Mouse (Mus musculus): ENCODE measurements around the gene Psmd1. TPM values are rescaled to one million over a fixed set of nuclear protein-coding genes. Genes with fewer than 3 reads are reported as not detected.

Psmd1 gene
- polyA plus RNA-seq, 1 experiment from 2014 or later, result 68.1 TPM

DNA sequence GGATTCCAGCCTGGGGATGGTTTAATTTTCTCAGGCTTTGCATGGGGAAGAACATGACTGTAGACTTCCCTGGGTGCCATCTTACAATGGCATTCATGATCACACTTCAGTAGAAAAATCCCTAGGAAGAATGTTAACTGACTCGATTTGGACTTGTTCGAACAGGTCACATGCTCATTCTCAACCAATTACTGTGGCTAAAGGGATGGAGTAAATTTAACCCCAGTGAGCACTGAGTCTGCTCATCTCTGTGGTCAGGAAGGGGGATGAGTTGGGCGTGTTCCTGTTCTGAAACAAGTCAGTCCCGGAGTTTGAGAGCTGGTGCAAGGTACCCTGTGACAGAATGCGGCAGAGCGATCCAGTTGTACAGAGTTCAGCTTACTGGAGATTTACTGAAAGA, 86.7 kb downstream of the Psmd1 start:
- TF ChIP-seq EP300 (IDR thresholded peaks at IDR 0.05; ENCODE audit: low read depth), result no peak
- TF ChIP-seq CTCF (IDR thresholded peaks at IDR 0.05; ENCODE audit: low read depth), result no peak
- Histone ChIP-seq H3K9me3 (ENCODE audit: low read length) (no peaks in the 10 kb centered on the region), H3K4me3 (ENCODE audit: low read depth, low read length) (no peak overlapping the region), H3K4me1 (ENCODE audit: insufficient read depth) (peaks cover 8% of the 10 kb centered on the region), H3K9ac (replicated peaks) (no peak overlapping the region), H3K27me3 (ENCODE audit: insufficient read depth, low read length) (no peaks in the 10 kb centered on the region), H3K27ac (ENCODE audit: low read depth) (no peak overlapping the region), H3K36me3 (replicated peaks; ENCODE audit: insufficient read depth, low read length) (no peaks in the 10 kb centered on the region), H3K4me2 (ENCODE audit: low read depth, low read length) (no peak overlapping the region)
- DNase-seq (no peak), ATAC-seq (no peak)
- WGBS (ENCODE audit: insufficient replicate concordance), result 65% methylated on average over 6 of the region's 6 CpGs

DNA sequence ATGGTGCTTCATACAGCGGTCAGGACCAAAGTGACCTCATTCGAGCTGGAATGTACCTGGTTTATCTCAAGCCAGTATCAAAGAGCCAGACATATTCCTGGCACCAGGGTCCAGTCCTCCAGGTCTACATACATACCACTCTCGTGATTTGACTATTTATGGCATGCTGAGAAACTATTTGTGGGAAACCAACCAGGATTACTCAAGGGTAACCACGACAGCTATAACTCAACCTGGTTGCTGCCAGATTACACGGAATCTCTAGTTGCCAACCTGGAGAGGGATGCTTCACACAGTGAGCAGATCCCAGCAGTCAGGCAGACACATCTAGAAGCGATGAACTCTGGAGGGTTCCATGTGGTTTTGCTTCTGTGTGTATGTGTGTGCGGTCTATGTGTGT, 87.2 kb downstream of the Psmd1 start:
- H3K9ac ChIP-seq (replicated peaks), result no peak overlapping the region
- H3K27ac ChIP-seq (ENCODE audit: low read depth), result no peak overlapping the region
- H3K4me3 ChIP-seq (ENCODE audit: low read depth, low read length), result no peak overlapping the region
- no peak for DNase-seq
- WGBS (ENCODE audit: insufficient replicate concordance), result 76% methylated on average over 7 of the region's 7 CpGs
- no peaks in the 10 kb centered on the region for H3K27me3 ChIP-seq (ENCODE audit: insufficient read depth, low read length)
- peaks cover 8% of the 10 kb centered on the region for H3K4me1 ChIP-seq (ENCODE audit: insufficient read depth)
- H3K36me3 ChIP-seq (replicated peaks; ENCODE audit: insufficient read depth, low read length), result no peaks in the 10 kb centered on the region
- no peak overlapping the region for H3K4me2 ChIP-seq (ENCODE audit: low read depth, low read length)
- ATAC-seq, result no peak
- TF ChIP-seq CTCF (IDR thresholded peaks at IDR 0.05; ENCODE audit: low read depth) (no peak), EP300 (IDR thresholded peaks at IDR 0.05; ENCODE audit: low read depth) (no peak)
- no peaks in the 10 kb centered on the region for H3K9me3 ChIP-seq (ENCODE audit: low read length)

- 60% methylated on average over 1 of the region's 1 CpGs for WGBS (ENCODE audit: insufficient replicate concordance)
- peaks cover 8% of the 10 kb centered on the region for H3K4me1 ChIP-seq (ENCODE audit: insufficient read depth)
- ATAC-seq (no peak), DNase-seq (peak; percentile 38)
- no peak overlapping the region for H3K4me3 ChIP-seq (ENCODE audit: low read depth, low read length)
- TF ChIP-seq CTCF (IDR thresholded peaks at IDR 0.05; ENCODE audit: low read depth) (peak; percentile 67), EP300 (IDR thresholded peaks at IDR 0.05; ENCODE audit: low read depth) (no peak)
- H3K36me3 ChIP-seq (replicated peaks; ENCODE audit: insufficient read depth, low read length), result no peaks in the 10 kb centered on the region
- H3K27ac ChIP-seq (ENCODE audit: low read depth), result no peak overlapping the region
- H3K27me3 ChIP-seq (ENCODE audit: insufficient read depth, low read length), result no peaks in the 10 kb centered on the region
- H3K9ac ChIP-seq (replicated peaks), result no peak overlapping the region
- no peaks in the 10 kb centered on the region for H3K9me3 ChIP-seq (ENCODE audit: low read length)
- H3K4me2 ChIP-seq (ENCODE audit: low read depth, low read length), result no peak overlapping the region
Measured at GRCm38 (mm10) chr1:86152618-86153017, 88.4 kb downstream of the Psmd1 start.

DNA sequence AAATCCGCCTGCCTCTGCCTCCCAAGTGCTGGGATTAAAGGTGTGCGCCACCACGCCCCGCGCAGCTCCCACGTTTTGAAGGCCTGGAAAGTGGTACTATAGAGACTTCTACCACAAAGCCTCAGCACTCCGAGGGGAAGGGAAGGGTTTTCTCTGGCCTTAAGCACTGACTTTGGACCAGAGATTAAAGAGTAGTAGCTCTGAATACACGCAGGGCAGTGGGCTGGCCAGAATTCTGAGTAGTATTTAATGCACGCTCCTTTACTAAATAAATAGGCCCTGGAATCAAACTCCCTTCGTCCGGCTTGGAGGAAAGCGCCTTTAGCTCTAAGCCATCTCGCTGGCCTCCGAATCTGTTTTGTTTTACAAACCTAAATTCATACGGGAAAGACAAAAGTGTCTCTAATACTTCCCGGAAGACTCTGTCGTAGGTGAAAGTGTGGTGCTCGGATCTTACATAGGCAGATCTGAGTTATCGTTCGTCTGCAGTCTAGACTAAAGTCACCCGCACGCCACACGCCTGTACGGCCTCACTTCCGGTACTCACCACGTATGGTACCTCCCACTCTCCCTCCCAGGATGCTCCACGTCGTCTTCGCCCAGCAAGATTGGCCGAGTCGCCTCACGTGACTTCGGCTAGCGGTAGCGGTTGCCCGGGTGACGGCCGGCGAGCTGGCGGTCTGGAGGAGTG, 90.1 kb downstream of the Psmd1 start, which contains the start of gene Armc9:
Armc9 (plus strand) TSS at position 648 of the 691 bp plus-strand sequence.
- H3K27me3 ChIP-seq (ENCODE audit: insufficient read depth, low read length), result no peaks in the 10 kb centered on the region
- H3K27ac ChIP-seq (ENCODE audit: low read depth), result peak within 1 kb of the TSS; percentile 93
- H3K4me1 ChIP-seq (ENCODE audit: insufficient read depth), result peaks cover 8% of the 10 kb centered on the region
- H3K4me3 ChIP-seq (ENCODE audit: low read depth, low read length), result peak within 1 kb of the TSS; percentile 85
- no peak for TF ChIP-seq CTCF (IDR thresholded peaks at IDR 0.05; ENCODE audit: low read depth)
- no peak for TF ChIP-seq EP300 (IDR thresholded peaks at IDR 0.05; ENCODE audit: low read depth)
- WGBS (ENCODE audit: insufficient replicate concordance), result 4% methylated on average over 40 of the region's 40 CpGs
- H3K9ac ChIP-seq (replicated peaks), result peak within 1 kb of the TSS; percentile 70
- DNase-seq, result peak; percentile 96
- H3K4me2 ChIP-seq (ENCODE audit: low read depth, low read length), result peak within 1 kb of the TSS; percentile 98
- H3K9me3 ChIP-seq (ENCODE audit: low read length), result no peaks in the 10 kb centered on the region
- no peaks in the 10 kb centered on the region for H3K36me3 ChIP-seq (replicated peaks; ENCODE audit: insufficient read depth, low read length)
- peak; percentile 100 for ATAC-seq

DNA sequence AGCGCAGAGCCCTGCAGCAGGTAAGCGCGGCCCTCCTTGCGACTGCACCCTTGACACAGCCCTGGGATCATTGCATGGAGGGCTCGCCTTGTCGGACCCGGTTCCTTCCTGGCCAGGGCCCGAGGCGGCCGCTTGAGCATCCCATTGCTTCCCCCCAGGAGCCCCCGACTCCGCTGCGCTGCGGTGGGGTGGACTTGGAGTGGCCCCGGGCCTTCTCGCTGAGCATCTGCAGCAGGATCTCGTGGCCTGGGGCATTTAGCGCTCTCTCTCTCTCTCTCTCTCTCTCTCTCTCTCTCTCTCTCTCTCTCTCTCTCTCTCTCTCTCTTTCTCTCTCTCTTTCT, 90.6 kb downstream of the Psmd1 start:
- Histone ChIP-seq H3K9me3 (ENCODE audit: low read length) (no peaks in the 10 kb centered on the region), H3K4me1 (ENCODE audit: insufficient read depth) (peaks cover 8% of the 10 kb centered on the region), H3K9ac (replicated peaks) (peak overlapping the region; percentile 70), H3K4me2 (ENCODE audit: low read depth, low read length) (peak overlapping the region; percentile 98), H3K36me3 (replicated peaks; ENCODE audit: insufficient read depth, low read length) (no peaks in the 10 kb centered on the region), H3K4me3 (ENCODE audit: low read depth, low read length) (peak overlapping the region; percentile 85), H3K27ac (ENCODE audit: low read depth) (no peak overlapping the region), H3K27me3 (ENCODE audit: insufficient read depth, low read length) (no peaks in the 10 kb centered on the region)
- ATAC-seq, result peak; percentile 28
- DNase-seq, result no peak
- 0% methylated on average over 18 of the region's 18 CpGs for WGBS (ENCODE audit: insufficient replicate concordance)
- TF ChIP-seq EP300 (IDR thresholded peaks at IDR 0.05; ENCODE audit: low read depth) (no peak), CTCF (IDR thresholded peaks at IDR 0.05; ENCODE audit: low read depth) (no peak)

DNA sequence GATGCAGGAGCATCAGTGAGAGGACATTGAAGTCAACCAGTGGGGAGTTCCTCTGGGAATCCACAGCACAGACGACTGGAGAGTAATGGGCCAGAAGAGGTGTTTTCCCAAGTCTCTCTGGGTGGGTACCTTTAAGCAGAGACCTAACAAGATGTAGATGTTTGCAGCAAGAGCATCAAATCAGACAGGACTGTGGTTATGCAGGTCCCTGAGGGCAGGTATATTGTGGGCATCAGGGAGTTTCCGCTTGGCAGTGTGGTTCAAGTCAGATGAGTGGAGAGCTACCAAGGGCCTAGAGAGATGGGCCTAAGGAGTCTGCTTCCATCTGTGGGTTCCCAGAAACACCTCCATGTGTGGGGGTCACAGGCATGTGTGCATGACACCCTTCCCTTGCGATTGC, 91.9 kb downstream of the Psmd1 start:
- no peak overlapping the region for H3K4me3 ChIP-seq (ENCODE audit: low read depth, low read length)
- H3K9ac ChIP-seq (replicated peaks), result 0 out of 2 replicates have a peak overlapping the region, but pooled peaks have one; percentile 70
- ATAC-seq (no peak), DNase-seq (no peak)
- peak overlapping the region; percentile 98; the same call in 1 of the 2 replicates for H3K4me2 ChIP-seq (ENCODE audit: low read depth, low read length)
- H3K27me3 ChIP-seq (ENCODE audit: insufficient read depth, low read length), result no peaks in the 10 kb centered on the region
- H3K27ac ChIP-seq (ENCODE audit: low read depth), result no peak overlapping the region
- 73% methylated on average over 3 of the region's 3 CpGs for WGBS (ENCODE audit: insufficient replicate concordance)
- H3K36me3 ChIP-seq (replicated peaks; ENCODE audit: insufficient read depth, low read length), result no peaks in the 10 kb centered on the region
- H3K4me1 ChIP-seq (ENCODE audit: insufficient read depth), result peaks cover 15% of the 10 kb centered on the region
- no peak for TF ChIP-seq CTCF (IDR thresholded peaks at IDR 0.05; ENCODE audit: low read depth)
- TF ChIP-seq EP300 (IDR thresholded peaks at IDR 0.05; ENCODE audit: low read depth), result no peak
- no peaks in the 10 kb centered on the region for H3K9me3 ChIP-seq (ENCODE audit: low read length)
